Mouse (Mus musculus) c-Kit-positive CD71-positive TER-119-negative erythroid progenitor cells, embryonic 14.5 days (primary cell): ENCODE results near the gene Nfx1.
A peak's percentile ranks its signal among the peaks of the same experiment; 100 is the strongest.

Source experiments
- DNase-seq: peaks from one replicate; pipeline ENCODE4 v3.0.0-alpha.2; 2013; ENCODE audit warnings: low read depth

Nfx1 gene

DNA sequence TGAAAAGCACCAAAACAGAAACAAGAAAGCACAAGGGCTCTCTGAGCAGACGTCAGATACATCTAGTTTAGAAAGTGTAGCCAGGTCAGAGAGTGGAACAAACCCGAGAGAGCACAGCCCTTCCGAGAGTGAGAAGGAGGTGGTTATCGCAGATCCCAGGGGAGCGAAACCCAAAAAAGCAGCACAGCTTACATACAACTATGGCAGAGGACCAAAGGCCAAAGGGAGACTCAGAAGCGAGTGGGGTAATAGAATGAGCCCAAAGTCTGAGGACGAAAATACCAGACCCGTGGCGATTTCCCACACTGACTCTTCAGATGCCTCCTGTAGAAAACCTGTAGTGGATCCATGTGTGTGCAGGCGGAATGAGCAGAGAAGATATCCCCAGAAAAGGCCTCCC lies 5.9 kb downstream of the Nfx1 start:
- DNase-seq: no peak

DNA sequence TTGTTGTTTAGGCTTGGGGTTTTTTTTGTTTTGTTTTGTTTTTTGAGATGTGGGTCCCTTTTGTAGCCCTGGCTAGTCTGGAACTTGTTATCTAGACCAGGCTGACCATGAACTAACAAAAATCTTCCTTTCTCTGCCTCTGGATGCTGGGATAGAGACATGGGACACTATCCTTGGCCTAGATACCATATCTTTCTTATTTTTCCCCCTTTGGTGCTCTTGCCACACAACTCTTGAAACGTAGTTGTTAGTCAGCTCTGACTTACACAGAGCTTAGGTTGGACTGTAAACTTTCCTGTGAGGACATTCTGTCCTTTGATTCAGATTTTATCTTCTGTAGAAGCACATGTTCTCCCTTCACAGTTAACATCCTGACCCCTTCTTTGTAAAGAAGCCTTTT lies 8.7 kb downstream of the Nfx1 start:
- no peak for DNase-seq

DNA sequence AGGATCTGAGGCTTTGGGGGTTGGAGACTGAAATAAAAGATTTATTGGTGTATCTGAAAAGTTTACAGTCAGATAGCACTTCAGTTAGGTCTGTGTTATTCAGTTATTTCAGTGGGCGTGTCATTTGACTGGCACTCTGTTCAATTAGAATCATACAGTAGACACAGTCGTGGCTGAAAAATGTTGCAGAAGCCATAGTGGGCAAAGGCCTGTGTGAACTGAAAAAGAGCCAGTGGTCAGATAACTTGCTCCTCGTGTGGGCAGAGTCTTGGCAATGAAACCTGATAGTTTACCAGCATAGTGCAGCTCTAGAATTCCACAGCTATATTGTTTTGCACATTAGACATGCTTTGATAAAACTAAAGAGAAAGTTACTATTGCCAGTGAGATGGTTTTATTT lies 11.8 kb downstream of the Nfx1 start:
- DNase-seq: no peak

DNA sequence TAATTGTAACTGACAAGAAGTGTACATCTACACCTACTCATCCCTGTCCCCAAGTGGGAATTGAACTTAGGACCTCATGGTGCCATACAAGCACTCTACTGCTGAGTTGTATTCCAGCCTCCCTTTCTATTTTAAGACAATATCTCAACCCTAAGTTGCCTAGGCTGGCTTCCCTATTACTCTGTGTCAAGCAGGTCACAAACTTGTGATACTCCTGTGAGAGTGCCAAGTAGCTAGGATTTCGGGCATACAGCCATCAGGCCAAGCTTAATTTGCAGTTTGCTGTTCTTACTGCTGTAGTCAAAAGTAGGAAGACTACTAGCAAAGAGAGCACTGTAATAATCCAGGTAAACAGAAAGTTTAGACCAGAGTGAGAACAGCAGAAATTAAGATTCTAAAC lies 13.0 kb downstream of the Nfx1 start:
- no peak for DNase-seq

DNA sequence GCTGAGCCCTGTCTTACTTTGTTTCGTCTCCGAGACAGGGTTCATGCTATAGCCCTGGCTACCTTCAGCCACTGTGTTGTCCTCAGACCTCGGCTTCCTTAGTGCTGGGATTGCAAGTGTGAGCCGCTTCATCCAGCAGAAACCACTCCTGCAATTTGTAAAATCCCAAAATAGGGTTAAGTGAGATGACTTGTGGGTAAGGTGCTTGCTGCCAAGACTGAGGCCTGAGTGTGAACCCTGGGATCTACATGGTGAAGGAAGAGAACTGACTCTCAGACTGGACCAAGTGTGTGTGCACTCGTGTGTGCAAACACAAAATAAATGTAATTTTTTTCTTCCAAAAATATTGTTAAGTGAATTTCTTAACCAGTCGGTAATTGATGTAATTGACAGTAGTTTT lies 18.9 kb downstream of the Nfx1 start:
- no peak for DNase-seq

DNA sequence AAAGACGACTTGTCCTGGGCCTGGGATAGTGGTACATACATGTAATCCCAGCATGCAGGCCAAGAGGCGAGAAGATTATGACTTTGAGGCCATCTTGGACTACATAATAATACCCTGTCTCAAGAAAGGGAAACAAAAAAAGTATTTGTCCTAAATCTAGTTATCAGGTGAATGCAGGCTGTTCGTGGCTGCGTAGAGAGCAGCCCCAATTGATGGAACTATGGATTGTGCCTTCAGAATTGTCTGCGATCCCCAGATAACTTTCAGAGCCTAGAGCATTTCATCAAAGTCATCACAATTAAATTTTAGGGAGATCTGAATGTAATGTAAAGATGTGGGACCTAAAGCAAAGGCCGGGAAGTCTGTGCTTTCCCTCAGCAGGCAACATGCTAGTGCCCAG lies 25.6 kb downstream of the Nfx1 start:
- DNase-seq: peak; percentile 48

DNA sequence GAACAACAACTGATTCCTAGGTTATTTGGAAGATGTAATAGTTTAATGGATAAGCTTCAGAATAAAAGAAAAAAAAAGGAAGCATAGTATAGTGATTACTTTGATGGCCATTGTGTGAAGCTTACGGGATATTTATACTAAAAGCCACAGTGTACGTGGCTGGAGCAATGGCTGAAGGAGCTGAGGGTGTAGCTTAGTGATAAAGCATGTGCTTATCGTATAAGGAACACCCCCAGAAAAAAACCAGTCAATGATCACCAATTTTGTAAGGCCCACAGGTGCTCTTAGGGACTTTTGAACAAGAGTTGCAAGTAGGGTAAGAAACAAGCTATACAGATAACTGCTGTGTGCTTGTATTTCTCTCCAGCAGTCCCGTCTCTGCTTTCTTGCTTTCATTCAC lies 27.2 kb downstream of the Nfx1 start:
- DNase-seq: peak; percentile 42

DNA sequence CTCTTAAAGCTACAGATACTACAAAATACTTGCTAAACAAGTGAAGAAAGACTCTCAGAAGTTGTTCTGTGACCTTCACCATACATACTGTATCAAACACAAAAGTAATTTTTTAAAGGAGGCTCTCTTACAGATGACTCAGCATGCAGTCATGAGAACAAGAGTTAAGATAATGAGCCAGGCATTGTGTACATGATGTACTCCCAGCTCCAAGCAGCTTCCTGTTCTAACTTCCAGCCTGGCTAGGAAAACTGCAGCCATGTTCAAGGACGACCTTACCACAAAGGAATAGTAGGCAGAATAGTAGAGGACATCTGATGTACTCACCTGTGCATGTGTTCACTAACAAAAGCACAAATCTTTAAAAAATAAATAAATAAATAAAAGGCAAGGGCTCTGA lies 29.6 kb downstream of the Nfx1 start:
- no peak for DNase-seq

DNA sequence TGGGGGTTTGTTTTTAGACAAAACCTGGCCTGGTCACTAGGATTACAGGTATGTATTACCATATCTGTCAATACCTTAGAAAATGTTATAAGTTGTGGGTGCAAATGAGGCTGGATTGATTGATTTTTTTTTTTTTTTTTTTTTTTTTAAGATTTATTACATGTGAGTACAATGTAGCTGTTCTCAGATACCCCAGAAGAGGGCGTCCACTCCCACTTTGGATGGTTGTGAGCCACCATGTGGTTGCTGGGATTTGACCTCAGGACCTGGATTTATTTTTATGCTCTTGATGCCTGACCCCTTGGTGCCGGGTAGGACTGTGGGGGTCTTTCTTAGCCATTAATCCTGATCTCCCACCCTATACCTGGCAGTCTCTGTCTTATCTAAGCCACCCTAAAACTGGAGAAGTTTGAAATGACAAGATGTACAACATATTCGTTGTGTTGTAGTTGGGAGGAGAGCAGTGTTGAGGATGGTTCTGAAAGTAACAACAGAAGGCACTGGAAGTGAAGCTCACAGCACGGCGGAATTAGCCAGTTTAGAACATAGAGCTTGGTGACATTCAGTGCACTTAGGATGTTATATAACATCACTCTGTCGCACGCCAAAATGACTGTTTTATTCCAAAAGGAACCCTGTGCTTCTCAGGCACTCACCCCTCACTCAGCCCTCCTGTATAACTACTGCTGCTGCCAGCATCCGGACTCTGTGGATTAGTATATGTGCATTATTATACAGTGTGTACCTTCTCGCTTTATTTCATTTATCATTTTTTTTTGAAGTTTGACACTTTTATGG lies 30.3 kb downstream of the Nfx1 start:
- no peak for DNase-seq

DNA sequence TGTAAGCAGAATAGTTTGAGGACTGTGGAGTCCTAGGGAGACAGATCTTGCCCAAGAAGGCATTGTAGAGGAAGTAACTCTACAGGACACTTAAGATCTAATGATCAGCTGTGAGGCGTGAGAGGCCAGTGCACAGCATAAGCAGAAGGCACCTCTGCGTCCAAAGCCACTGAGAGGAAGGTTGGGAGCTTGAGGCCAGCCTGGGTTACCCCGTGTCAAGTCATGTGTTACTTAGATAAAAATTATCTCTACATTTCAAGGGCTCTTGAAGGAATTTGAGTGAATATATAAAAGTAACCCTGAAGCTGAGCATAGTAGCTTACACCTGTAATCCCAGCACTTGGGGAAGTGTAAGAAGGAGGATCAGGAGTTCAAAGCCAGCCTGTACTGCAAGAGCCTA lies 42.6 kb downstream of the Nfx1 start:
- DNase-seq: no peak

DNA sequence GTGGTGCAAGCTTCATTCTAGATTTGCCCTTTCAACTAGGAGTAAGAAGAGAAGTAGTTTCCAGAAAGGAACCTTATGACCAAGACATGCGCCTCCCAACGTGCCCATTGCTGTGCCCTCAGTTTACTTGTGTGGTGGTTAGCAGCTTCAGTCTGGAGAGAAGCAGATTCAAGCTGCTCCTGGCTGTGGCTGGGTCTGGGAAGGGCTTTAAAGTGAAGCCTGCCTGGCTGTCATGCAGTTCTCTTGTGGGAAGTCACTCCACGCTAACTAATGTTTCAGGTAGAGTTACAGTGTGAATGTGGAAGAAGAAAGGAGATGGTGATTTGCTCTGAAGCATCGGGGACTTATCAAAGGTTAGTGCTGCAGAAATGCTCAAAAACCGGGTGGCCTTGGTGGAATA lies 45.1 kb downstream of the Nfx1 start:
- no peak for DNase-seq

DNA sequence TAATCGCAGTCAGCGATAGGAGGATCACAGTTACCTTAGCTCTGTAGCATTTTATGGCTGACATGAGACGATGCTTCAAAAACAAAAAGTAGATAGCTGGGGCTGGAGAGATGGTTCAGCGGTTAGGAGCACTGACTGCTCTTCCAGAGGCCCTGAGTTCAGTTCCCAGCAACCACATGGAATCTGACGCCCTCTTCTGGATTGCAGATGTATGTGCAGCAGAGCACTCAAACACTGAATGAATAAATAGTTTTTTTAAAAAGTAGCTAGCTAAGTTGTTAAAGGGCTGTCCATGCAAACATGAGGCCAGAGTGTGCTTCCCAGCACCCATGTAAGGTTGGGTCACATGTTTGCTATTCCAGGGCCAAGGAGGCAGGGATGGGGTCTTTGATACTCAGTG lies 50.4 kb downstream of the Nfx1 start:
- no peak for DNase-seq

DNA sequence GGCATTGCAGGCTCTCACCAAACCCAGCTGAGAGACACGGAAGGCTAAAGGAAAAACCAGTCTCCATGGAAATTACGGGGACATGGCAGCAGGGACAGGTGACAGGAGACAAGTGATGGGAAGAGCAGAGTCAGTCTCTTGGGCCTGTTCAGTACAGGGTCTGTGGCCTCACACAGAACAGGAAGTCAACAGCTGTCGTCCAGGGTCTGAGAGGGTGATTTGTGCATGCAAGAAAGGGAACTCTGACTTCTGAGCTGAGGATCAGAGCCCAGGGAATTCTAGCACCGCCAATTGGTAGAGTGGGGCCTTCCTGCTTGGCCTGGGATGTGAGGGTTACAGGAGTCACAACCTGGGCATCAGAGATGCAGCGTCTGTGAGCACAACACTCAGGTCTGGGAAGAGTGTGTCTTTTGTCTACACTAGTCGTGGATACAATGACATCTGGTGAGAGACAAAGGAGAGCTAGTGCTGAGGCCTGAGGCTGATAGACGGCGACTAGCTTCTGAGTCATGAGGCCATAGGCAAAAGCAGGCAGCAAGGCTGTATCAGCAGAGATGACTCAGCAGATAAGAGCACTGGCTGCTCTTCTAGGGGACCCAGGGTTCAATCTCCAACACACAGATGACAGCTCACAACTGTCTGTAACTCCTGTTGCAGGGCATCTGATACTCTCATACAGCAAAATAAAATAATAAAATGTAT lies 55.5 kb downstream of the Nfx1 start:
- peak; percentile 54 for DNase-seq

DNA sequence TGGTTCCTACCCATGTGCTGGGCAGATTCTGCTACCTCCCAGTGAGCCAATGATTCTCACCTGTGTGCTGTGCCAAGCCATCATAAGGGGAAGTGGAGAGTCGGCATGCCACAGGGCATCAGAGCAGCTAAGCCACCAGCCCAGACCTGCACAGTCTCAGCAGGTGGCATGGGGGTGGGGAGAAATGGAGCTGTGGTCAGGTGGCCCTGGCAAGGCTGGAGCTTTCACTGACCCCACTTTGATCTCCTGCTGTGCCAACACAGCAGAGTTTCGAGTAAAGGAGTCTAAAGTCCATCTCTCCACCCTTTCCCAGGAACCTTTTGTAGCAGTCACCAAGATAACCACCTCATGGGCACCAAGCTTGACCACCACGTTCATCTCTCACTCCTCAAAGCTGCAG lies 57.2 kb downstream of the Nfx1 start:
- no peak for DNase-seq

DNA sequence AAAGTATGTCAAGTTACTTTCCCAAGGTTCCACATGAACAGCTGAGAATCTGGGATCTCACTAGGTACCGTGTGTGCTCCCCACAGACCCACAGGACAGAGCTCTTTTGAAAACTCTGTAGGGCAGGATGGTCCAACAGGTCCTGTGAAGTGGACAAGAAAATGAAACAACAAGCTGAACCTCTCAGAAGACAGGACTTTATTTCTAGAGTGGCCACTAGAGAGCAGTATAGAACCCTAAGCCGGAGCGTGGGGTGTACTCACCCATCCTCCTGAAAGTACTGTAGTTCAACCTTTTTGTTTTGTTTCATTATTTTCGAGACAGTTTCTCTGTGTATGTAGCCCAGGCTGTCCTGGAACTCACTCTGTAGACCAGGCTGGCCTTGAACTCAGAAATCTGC lies 57.6 kb downstream of the Nfx1 start:
- peak; percentile 42 for DNase-seq

DNA sequence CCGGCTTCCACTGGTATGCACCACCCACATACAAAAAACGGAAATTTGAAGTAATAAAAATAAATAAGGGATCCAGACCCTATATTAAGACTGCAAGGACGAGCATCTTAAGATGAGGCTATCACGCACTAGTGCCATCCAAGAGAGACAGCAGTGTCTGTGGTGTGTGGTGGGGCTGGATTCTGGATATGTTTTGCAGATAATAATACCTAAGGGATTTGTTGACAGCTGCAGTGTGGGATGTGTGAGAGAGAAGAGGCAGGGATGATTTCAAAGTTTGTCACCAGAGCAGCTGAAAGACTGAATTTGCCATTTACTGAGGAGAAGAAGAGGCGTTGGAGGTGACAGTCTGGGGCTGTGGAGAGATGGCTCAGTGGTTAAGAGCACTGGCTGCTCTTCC lies 58.7 kb downstream of the Nfx1 start:
- no peak for DNase-seq

DNA sequence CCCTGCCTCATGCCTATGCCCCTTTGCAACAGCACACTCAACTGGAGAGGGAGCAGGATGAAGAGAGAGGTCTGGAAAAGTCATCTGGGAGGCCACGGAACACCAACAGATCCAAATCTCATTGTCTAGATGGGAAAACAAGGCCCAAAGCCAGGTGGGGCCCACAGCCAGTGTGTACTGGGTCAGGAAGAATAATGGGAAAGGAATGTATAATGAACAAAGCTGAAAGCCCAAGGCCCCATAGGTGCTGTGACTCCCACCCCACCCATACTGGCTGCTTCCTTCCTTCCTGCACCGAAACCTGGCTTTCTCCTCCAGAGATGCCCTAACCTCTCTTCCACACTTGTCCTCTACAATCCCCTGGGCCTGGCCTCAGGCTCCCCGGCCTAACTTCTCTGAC lies 60.5 kb downstream of the Nfx1 start:
- no peak for DNase-seq

DNA sequence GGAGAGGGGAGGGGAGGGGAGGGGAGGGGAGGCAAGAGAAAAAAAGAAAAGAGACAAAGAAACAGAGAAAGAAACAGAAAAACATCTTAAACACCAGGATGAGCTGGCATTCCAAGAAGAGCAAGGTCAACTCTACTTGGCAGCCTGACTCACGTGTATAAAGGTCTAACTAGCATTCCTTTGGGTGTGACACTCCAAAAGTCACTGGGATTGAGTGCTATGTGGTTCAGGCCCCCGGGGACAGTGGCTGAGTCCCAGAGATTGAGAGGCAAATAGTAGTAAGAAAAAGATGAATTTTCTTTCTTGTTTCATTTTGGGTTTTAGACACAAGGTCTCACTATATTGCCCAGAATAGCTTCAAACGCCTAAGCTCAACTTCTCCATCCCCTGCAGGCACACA lies 67.2 kb downstream of the Nfx1 start:
- DNase-seq: no peak

DNA sequence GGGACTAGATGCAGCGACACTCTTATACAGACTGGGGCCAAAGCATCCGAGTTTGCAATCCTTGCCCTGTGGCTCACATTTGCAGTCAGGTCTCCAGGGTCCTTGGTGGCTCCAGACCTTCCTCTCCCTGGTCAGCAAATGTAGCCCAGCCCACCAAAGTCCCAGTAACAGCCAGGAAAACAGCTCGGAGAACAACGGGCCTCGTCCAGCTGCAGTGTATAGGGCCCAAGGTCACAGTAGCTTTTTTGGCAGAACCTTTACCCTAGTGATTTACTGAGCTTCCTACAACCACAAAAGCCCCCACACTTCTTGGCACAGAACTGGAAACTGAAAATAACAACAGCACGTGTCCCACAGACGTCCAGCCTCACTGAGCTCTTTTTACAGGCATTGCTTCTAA lies 70.3 kb downstream of the Nfx1 start:
- DNase-seq: no peak

DNA sequence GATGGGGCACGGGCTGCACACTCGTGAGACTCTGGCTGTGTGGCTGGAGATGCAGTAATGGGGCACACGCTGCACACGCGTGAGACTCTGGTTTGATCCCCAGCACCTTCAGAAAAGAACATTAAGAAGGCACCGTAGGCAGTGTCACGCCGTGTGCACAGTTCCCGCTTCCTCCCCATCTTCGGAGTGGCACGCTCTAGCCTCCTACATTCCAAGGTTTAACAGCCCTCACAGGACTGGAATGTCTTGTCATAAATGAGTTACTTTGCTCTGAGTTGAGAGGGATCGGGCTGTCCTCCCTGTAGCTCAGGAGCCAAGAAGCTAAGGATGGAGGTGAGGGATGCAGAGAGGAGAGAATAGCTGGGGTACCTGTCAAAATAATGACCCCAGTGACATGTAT lies 72.2 kb downstream of the Nfx1 start:
- DNase-seq: no peak

DNA sequence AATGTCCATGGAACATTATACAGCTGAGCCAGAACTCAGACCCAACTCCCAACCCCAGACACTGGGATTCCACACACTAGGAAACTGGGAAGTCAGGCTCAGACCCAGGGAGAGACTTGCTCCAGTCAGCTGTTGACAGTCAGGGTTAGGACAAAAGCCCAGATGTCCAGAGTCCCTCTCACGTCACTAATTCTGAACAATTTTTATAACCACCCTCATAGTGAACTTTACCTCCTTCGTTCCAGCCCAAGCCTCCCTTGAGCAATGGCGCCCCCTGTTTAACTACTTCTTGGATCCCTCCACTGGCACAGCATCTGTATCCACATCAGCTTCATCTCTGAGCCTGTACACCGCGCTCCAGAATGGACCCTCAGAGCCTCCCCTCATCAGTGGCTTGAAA lies 73.3 kb downstream of the Nfx1 start:
- DNase-seq: no peak

DNA sequence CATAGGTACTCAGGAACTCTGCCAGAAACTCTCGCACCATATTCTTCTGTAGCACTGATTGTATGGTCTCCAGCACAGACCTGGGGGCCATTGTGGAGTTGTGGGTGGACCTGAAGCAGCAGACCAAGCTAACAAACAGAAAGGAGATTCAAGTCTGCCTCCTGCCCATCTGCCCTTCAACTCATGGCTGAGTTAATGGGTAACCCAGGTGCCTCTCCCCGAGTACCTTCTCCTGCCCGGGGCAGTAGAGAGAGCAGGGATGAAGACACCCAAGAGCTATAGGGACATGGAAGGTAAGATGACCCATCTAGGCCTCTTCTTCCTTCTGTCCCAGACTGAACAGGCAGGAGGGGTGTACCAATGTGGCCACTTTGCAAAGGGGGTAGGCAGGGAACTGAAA lies 74.6 kb downstream of the Nfx1 start:
- DNase-seq: no peak

DNA sequence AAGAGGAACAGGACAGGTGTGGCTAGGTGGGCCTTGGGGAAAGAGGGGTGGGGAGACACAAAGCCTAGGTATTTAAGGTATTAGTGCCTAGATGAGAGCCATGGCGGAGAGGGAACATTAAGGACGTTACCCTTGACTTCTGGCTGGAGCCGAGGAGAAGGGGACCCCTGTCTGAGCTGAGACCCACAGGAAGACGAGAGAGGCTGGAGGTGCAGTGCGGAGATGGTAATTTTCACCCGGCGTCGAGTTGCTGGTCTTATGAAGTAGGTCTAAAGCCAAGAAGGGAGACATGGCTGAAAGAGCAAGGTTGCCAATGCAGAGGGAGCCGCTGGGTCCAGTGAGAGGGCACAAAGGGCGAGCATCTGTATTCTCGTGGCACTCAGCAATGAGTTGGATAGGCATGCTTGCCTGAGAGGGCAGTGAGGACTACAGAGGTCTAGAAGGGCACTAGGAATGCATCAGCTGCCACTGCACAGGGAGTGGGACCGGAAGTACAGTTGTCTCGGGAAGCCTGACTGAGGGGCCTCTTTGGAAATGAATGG lies 75.6 kb downstream of the Nfx1 start:
- DNase-seq: no peak
